Mouse (Mus musculus) intestine, postnatal 0 days (tissue): ENCODE measurements around the gene Sf3b4. TPM values are rescaled to one million over a fixed set of nuclear protein-coding genes. Genes with fewer than 3 reads are reported as not detected.
A peak's percentile ranks its signal among the peaks of the same experiment; 100 is the strongest.
"Not testable (repeated sequence)": the region's sequence is repeated elsewhere in the genome, so short reads cannot be mapped to it uniquely, and the experiment has no call there.

Experiments used
- ATAC-seq: fragments of 200-750 bp; cut with Nextera tagmentation; 2 replicates; pipeline ENCODE4 v1.8.0; 2017; ENCODE audit warnings: mild to moderate bottlenecking, moderate TSS enrichment, moderate library complexity
- H3K27ac ChIP-seq: fragments of 300-500 bp; sonication (generic); 2 replicates; pipeline ENCODE4 v1.5.1; 2014; ENCODE audit warnings: mild to moderate bottlenecking, low read depth, low read length, moderate library complexity
- H3K27me3 ChIP-seq: fragments of 300-500 bp; sonication (generic); replicated peaks from 2 replicates; pipeline ENCODE4 v1.6.1; 2014; ENCODE audit warnings: low read length, mixed read lengths; ENCODE audit not compliant: control insufficient read depth, insufficient read depth
- H3K36me3 ChIP-seq: fragments of 300-500 bp; sonication (generic); 2 replicates; pipeline ENCODE4 v1.6.1; 2014; ENCODE audit warnings: mild to moderate bottlenecking, moderate library complexity; ENCODE audit not compliant: control insufficient read depth, insufficient read depth
- H3K4me1 ChIP-seq: fragments of 300-500 bp; sonication (generic); replicated peaks from 2 replicates; pipeline ENCODE4 v1.6.1; 2014; ENCODE audit warnings: antibody characterized with exemption, low read length, mixed read lengths; ENCODE audit not compliant: control insufficient read depth, insufficient read depth
- H3K4me2 ChIP-seq: fragments of 300-500 bp; sonication (generic); replicated peaks from 2 replicates; pipeline ENCODE4 v1.6.1; 2014; ENCODE audit warnings: low read depth, mild to moderate bottlenecking, moderate library complexity
- H3K4me3 ChIP-seq: fragments of 300-500 bp; sonication (generic); 2 replicates; pipeline ENCODE4 v1.5.1; 2014; ENCODE audit warnings: low read depth, low read length
- H3K9ac ChIP-seq: fragments of 300-500 bp; sonication (generic); 2 replicates; pipeline ENCODE4 v1.6.1; 2014; ENCODE audit warnings: mild to moderate bottlenecking, low read depth, low read length
- H3K9me3 ChIP-seq: fragments of 300-500 bp; sonication (generic); 2 replicates; pipeline ENCODE4 v1.6.1; 2016; ENCODE audit warnings: mixed run types; ENCODE audit not compliant: control insufficient read depth
- CTCF ChIP-seq: sonication (generic); IDR thresholded peaks from 2 replicates; pipeline ENCODE4 v1.5.1; 2016; ENCODE audit warnings: low read depth, mild to moderate bottlenecking, control low read depth, antibody characterized with exemption, moderate library complexity
- WGBS: fragments of 180-500 bp; shearing (Covaris S2); extraction: QIAGEN DNeasy Blood & Tissue Kit; methylation state at CpG from one replicate; pipeline ENCODE4 v1.1.7; 2014; 5-methylcytosine and 5-hydroxymethylcytosine counted together
- polyA plus RNA-seq: library from polyadenylated mRNA; unstranded; fragments of >200 nt; fragmentation: Nextera tagmentation; extraction: Ambion mirVana; gene quantifications from 2 replicates; pipeline ENCODE4 v1.2.1, GENCODE M21; 2015

Gene Sf3b4
- polyA plus RNA-seq, 1 experiment from 2014 or later: 66.8 TPM

DNA sequence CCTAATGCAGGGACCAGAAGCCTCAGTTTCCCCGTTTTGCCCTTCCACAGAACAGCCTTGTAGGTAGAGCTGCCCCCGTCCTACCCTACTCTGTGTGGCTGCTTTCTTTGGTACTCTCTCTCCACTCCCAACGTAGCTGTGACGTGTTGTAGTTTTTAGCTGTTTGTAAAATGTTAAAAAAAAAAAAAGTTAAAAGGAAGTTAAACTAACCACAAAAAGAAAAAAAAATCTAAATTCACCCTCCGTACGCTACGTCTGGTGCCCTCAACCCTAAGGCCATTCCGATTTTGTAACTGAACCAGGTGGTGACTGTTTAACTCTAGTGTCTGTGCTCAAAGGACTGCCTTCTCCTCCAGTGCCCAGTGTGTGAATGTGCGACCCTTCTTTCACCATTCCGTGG is 22.8 kb downstream of the Sf3b4 start:
- 83% methylated on average over 10 of the region's 10 CpGs for WGBS
- Histone ChIP-seq H3K9me3 (no peaks in the 10 kb centered on the region), H3K36me3 (no peaks in the 10 kb centered on the region), H3K9ac (no peak overlapping the region), H3K27me3 (no peaks in the 10 kb centered on the region), H3K4me1 (no peaks in the 10 kb centered on the region; the same call in 1 of the 2 replicates), H3K4me2 (no peak overlapping the region), H3K27ac (no peak overlapping the region), H3K4me3 (no peak overlapping the region)
- no peak for TF ChIP-seq CTCF
- ATAC-seq: no peak

DNA sequence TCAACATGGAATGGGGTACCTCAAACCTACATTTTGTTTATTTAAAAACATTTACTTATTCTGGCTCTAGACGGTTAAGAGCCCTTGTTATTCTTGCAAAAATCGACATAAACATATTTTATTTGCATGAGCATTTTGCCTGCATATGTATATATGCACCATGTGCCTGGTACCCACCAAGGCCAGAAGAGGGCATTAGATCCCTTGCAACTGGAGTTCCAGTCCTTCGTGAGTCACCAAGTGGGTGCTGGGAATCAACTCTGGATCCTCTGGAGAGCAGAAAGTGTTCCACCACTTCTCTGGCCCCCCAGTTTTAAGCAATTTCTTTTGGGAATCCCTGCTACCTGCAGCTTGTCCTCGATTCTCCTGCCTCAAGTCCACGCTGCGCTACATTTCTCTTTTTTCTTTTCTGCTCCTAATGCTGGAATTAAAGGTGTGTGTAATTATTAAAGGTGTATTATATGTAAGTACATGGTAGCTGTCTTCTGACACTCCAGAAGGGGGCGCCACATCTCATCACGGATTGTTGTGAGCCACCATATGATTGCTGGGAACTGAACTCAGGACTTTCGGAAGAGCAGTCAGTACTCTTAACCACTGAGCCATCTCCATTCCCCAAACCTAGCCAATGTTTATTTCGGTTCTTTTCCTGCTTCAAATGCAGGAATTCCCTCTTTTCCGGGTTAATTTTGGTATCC is 23.6 kb downstream of the Sf3b4 start:
- Histone ChIP-seq H3K9ac (no peak overlapping the region), H3K27me3 (no peaks in the 10 kb centered on the region), H3K4me2 (no peak overlapping the region), H3K4me3 (no peak overlapping the region), H3K4me1 (no peaks in the 10 kb centered on the region; the same call in 1 of the 2 replicates), H3K27ac (no peak overlapping the region), H3K36me3 (no peaks in the 10 kb centered on the region), H3K9me3 (no peaks in the 10 kb centered on the region)
- 93% methylated on average over 11 of the region's 11 CpGs for WGBS
- ATAC-seq: no peak
- TF ChIP-seq CTCF: no peak; the same call in 1 of the 2 replicates

DNA sequence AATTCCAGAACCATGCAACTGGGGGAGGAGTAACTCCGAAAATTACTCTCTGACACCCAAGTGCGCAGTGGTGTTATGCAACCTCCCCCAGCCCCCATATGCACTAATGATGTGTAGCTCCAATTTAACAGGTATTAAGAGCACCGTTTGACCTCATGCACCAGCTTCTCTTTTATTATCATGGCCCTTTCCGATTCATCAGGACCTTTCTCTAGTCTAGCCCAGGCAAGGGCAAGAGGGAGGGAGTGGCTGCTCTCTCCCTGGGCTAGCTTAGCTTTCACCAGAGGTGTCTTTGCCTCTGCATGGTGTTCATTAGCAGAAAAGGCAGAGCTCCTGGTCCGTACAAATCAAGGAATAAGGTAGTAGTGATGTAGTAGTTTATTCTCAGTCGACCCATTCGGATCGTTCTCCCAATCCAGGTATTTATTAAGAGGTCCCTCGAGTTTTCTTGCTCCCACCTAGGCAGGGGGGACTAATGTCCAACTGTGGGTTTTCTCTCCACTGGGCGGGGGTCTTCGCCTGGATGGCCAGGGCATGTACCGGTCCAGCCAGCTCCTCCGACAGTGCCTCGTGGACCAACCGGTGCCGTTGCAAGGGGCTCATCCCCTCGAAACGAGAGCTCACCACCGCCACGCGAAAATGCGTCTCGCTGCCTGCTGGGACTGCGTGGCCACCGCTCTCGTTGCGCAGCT is 24.5 kb downstream of the Sf3b4 start:
- Histone ChIP-seq H3K4me1 (no peaks in the 10 kb centered on the region; the same call in 1 of the 2 replicates), H3K27me3 (no peaks in the 10 kb centered on the region), H3K36me3 (no peaks in the 10 kb centered on the region), H3K27ac (peak overlapping the region; percentile 82; the same call in 1 of the 2 replicates), H3K4me3 (peak overlapping the region; percentile 59), H3K9me3 (no peaks in the 10 kb centered on the region), H3K4me2 (peak overlapping the region; percentile 91), H3K9ac (peak overlapping the region; percentile 57)
- no peak for TF ChIP-seq CTCF
- WGBS: 18% methylated on average over 27 of the region's 27 CpGs
- ATAC-seq: no peak

DNA sequence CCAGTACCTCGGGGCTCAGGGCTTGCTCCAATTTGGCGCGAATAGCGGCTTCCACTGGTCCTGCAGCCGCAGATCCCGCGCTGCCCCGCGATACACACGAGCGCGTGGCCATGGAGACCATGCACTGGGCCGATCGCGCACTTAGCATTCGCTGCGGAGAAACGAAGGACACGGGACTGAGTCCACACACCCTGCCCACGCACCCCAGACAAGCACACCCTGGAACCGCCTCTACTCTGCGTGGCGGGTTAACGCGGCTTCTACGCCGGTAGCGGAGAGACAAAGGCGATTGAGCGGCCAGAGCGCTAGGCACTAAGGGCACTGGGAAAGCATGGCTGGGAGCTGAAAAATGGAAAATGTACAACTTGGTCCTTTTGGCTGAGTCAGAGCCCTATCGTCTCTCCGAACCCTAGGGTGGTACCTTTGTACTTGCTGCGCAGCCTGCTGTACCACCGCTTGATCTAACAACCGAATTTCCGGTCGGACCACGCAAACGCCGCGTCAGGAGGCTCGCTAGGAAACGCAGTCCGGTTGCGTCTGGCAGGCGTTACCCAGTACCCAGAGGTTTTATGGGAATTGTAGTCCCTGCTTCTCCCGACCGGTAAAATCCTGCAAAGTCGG is 25.1 kb downstream of the Sf3b4 start:
- no peaks in the 10 kb centered on the region for H3K9me3 ChIP-seq
- TF ChIP-seq CTCF: peak; percentile 41
- under 1% methylated on average over 50 of the region's 50 CpGs for WGBS
- no peaks in the 10 kb centered on the region; the same call in 1 of the 2 replicates for H3K4me1 ChIP-seq
- H3K36me3 ChIP-seq: no peaks in the 10 kb centered on the region
- peak overlapping the region; percentile 57 for H3K9ac ChIP-seq
- H3K27ac ChIP-seq: peak overlapping the region; percentile 82
- H3K4me3 ChIP-seq: peak overlapping the region; percentile 59
- peak overlapping the region; percentile 91 for H3K4me2 ChIP-seq
- H3K27me3 ChIP-seq: no peaks in the 10 kb centered on the region
- ATAC-seq: peak; percentile 92

DNA sequence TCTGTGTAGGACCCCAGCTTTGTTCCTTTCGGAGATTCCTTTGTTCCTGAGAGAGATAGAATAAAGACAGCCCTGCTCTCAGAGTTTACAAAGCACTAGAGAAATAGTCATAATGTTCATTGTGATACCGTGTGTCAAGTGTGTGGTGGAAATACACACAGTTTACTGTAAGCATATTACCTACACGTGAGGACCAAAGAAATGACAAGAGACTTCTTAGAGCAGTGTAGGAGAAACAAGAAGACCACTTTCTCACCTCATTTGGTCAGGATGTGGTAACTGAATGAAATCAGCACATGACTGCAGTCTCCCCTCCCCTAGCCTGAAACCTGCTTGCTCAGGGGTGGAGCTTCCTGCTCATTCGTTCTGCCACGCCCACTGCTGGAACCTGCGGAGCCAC is 26.0 kb downstream of the Sf3b4 start:
- H3K4me1 ChIP-seq: no peaks in the 10 kb centered on the region; the same call in 1 of the 2 replicates
- peak; percentile 14; the same call in 1 of the 2 replicates for ATAC-seq

DNA sequence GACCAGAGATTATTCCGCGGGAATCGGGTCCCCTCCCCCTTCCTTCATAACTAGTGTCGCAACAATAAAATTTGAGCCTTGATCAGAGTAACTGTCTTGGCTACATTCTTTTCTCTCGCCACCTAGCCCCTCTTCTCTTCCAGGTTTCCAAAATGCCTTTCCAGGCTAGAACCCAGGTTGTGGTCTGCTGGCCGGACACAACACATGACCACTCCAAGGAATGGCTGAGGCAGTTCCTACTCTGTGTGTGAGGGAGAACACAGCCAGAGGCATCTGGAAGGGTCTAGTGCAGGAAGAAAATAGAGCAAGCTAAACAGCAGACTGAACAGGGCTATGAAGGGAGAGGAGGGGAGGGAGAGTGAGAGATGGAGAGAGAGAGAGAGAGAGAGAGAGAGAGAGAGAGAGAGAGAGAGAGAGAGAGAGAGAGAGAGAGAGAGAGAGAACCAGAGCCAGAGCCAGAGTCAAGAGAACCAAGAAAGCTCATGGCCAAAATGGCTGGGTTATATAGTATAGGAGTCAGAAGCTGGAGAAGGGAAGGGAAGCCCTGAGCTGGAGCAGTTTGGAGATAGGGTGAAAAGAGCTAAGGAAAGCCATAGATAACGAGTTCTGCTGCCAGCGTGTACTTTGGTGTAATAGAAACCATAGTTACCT is 26.6 kb downstream of the Sf3b4 start:
- not testable (repeated sequence) for ATAC-seq, H3K4me1 ChIP-seq, H3K36me3 ChIP-seq, H3K9ac ChIP-seq, H3K27me3 ChIP-seq, H3K9me3 ChIP-seq, H3K4me3 ChIP-seq, H3K27ac ChIP-seq
- H3K4me2 ChIP-seq: 0 out of 2 replicates have a peak overlapping the region, but pooled peaks have one; percentile 24
- WGBS: 25% methylated on average over 6 of the region's 8 CpGs

More for the DNA sequence above, 26.0 kb downstream of the Sf3b4 start:
- Histone ChIP-seq H3K27me3 (no peaks in the 10 kb centered on the region), H3K9ac (no peak overlapping the region), H3K27ac (no peak overlapping the region), H3K9me3 (no peaks in the 10 kb centered on the region), H3K4me2 (peak overlapping the region; percentile 91), H3K4me3 (peak overlapping the region; percentile 59), H3K36me3 (no peaks in the 10 kb centered on the region)
- no peak for TF ChIP-seq CTCF
- under 1% methylated on average over 6 of the region's 6 CpGs for WGBS
